Mouse (Mus musculus) hindbrain, embryonic 13.5 days (tissue): Measurements from ENCODE around the gene Rhbg. TPM values are rescaled to one million over a fixed set of nuclear protein-coding genes. Genes with fewer than 3 reads are reported as not detected.

ENCODE experiments used
- ATAC-seq: fragments of 200-750 bp; cut with Nextera tagmentation; 2 replicates; pipeline ENCODE4 v1.8.0; 2017; ENCODE audit warnings: moderate TSS enrichment; ENCODE audit not compliant: low FRiP score
- H3K27ac ChIP-seq: fragments of 300-500 bp; sonication (generic); 2 replicates; pipeline ENCODE4 v1.5.1; 2015; ENCODE audit warnings: inconsistent platforms, mild to moderate bottlenecking, moderate library complexity
- H3K27me3 ChIP-seq: fragments of 300-500 bp; sonication (generic); 2 replicates; pipeline ENCODE4 v1.6.1; 2015; ENCODE audit warnings: mild to moderate bottlenecking, inconsistent platforms
- H3K36me3 ChIP-seq: fragments of 300-500 bp; sonication (generic); 2 replicates; pipeline ENCODE4 v1.6.1; 2015; ENCODE audit warnings: mild to moderate bottlenecking, inconsistent platforms
- H3K4me1 ChIP-seq: fragments of 300-500 bp; sonication (generic); replicated peaks from 2 replicates; pipeline ENCODE4 v1.6.1; 2015; ENCODE audit warnings: inconsistent platforms
- H3K4me2 ChIP-seq: fragments of 300-500 bp; sonication (generic); 2 replicates; pipeline ENCODE4 v1.6.1; 2015; ENCODE audit warnings: inconsistent platforms, mild to moderate bottlenecking, moderate library complexity
- H3K4me3 ChIP-seq: fragments of 300-500 bp; sonication (generic); 2 replicates; pipeline ENCODE4 v1.5.1; 2015; ENCODE audit warnings: mild to moderate bottlenecking, inconsistent platforms
- H3K9ac ChIP-seq: fragments of 300-500 bp; sonication (generic); 2 replicates; pipeline ENCODE4 v1.6.1; 2015; ENCODE audit warnings: mild to moderate bottlenecking, inconsistent platforms
- H3K9me3 ChIP-seq: fragments of 300-500 bp; sonication (generic); 2 replicates; pipeline ENCODE4 v1.6.1; 2016; ENCODE audit warnings: inconsistent platforms
- WGBS: fragments of 180-500 bp; shearing (Covaris S2); methylation state at CpG from one replicate; pipeline ENCODE4 v1.1.7; 2015; 5-methylcytosine and 5-hydroxymethylcytosine counted together
- polyA plus RNA-seq: library from polyadenylated mRNA; unstranded; fragments of >200 nt; fragmentation: Nextera tagmentation; extraction: Ambion mirVana; gene quantifications from 2 replicates; pipeline ENCODE4 v1.2.1, GENCODE M21; 2015

Rhbg gene
- polyA plus RNA-seq, 1 experiment from 2014 or later: 0.32 TPM

GRCm38 (mm10) chr3:88234041-88234440 lies 20.5 kb downstream of the Rhbg start:
- H3K27ac ChIP-seq: peak overlapping the region; percentile 99
- H3K27me3 ChIP-seq: peaks cover 6% of the 10 kb centered on the region; the same call in 1 of the 2 replicates
- H3K9me3 ChIP-seq: no peaks in the 10 kb centered on the region
- H3K4me2 ChIP-seq: no peak overlapping the region
- 45% methylated on average over 8 of the region's 8 CpGs for WGBS
- H3K4me1 ChIP-seq: peaks cover 87% of the 10 kb centered on the region
- H3K9ac ChIP-seq: no peak overlapping the region
- ATAC-seq: no peak
- no peak overlapping the region for H3K4me3 ChIP-seq
- H3K36me3 ChIP-seq: peaks cover 14% of the 10 kb centered on the region

GRCm38 (mm10) chr3:88232851-88233649 lies 21.5 kb downstream of the Rhbg start:
- H3K4me1 ChIP-seq: peaks cover 87% of the 10 kb centered on the region
- 23% methylated on average over 7 of the region's 7 CpGs for WGBS
- no peak for ATAC-seq

DNA sequence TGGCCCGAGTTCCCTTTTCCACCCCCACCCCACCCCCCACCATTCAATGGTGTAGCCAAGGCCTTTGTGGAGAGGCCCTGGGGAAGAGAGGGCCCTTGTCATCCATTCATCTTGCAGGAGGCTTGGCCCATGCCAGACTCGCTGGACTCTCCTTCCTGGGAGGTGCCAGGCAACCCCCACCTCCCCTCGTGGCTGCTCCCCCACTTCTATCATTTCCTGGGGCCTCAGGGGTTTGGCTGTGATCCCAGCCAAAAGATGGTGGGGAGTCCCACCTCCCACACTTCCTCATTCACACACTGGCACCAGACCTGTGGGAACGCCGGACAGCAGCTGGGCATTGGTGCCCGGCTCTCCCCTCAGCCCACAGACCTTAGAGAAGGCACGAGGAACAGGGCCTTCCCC lies 22.2 kb downstream of the Rhbg start:
- Histone ChIP-seq H3K9me3 (no peaks in the 10 kb centered on the region), H3K9ac (no peak overlapping the region)
- 31% methylated on average over 7 of the region's 7 CpGs for WGBS

More at GRCm38 (mm10) chr3:88232851-88233649, 21.5 kb downstream of the Rhbg start:
- no peak overlapping the region for H3K9ac ChIP-seq
- no peak overlapping the region for H3K4me3 ChIP-seq
- H3K4me2 ChIP-seq: no peak overlapping the region
- H3K36me3 ChIP-seq: peaks cover 22% of the 10 kb centered on the region
- H3K27ac ChIP-seq: peak overlapping the region; percentile 99
- H3K27me3 ChIP-seq: no peaks in the 10 kb centered on the region
- no peaks in the 10 kb centered on the region for H3K9me3 ChIP-seq

GRCm38 (mm10) chr3:88231061-88231641 lies 23.4 kb downstream of the Rhbg start:
- Histone ChIP-seq H3K27ac (peak overlapping the region; percentile 99), H3K36me3 (peaks cover 39% of the 10 kb centered on the region), H3K27me3 (no peaks in the 10 kb centered on the region), H3K4me2 (no peak overlapping the region), H3K9me3 (no peaks in the 10 kb centered on the region), H3K9ac (peak overlapping the region; percentile 66), H3K4me3 (no peak overlapping the region), H3K4me1 (peaks cover 86% of the 10 kb centered on the region)
- ATAC-seq: peak; percentile 77
- 18% methylated on average over 1 of the region's 1 CpGs for WGBS

More for the DNA sequence above, 22.2 kb downstream of the Rhbg start:
- peaks cover 87% of the 10 kb centered on the region for H3K4me1 ChIP-seq
- no peak overlapping the region for H3K4me3 ChIP-seq
- no peak overlapping the region for H3K4me2 ChIP-seq
- peak overlapping the region; percentile 99 for H3K27ac ChIP-seq
- H3K27me3 ChIP-seq: no peaks in the 10 kb centered on the region
- peaks cover 29% of the 10 kb centered on the region for H3K36me3 ChIP-seq
- ATAC-seq: peak; percentile 66

- peak overlapping the region; percentile 99 for H3K27ac ChIP-seq
- H3K36me3 ChIP-seq: peaks cover 45% of the 10 kb centered on the region
- WGBS: 24% methylated on average over 17 of the region's 17 CpGs
- H3K9ac ChIP-seq: peak overlapping the region; percentile 66
- H3K9me3 ChIP-seq: no peaks in the 10 kb centered on the region
- peak; percentile 2; the same call in 1 of the 2 replicates for ATAC-seq
- no peak overlapping the region for H3K4me2 ChIP-seq
- H3K27me3 ChIP-seq: no peaks in the 10 kb centered on the region
- no peak overlapping the region for H3K4me3 ChIP-seq
- peaks cover 88% of the 10 kb centered on the region for H3K4me1 ChIP-seq
Measured at GRCm38 (mm10) chr3:88230262-88231047, 24.1 kb downstream of the Rhbg start.

- Histone ChIP-seq H3K4me1 (peaks cover 98% of the 10 kb centered on the region), H3K9me3 (no peaks in the 10 kb centered on the region), H3K27ac (peak overlapping the region; percentile 99), H3K4me3 (no peak overlapping the region), H3K27me3 (no peaks in the 10 kb centered on the region), H3K36me3 (peaks cover 55% of the 10 kb centered on the region), H3K4me2 (no peak overlapping the region), H3K9ac (peak overlapping the region; percentile 66; the same call in 1 of the 2 replicates)
- no peak for ATAC-seq
- WGBS: 61% methylated on average over 6 of the region's 6 CpGs
Measured at GRCm38 (mm10) chr3:88229526-88229925, 25.0 kb downstream of the Rhbg start.

GRCm38 (mm10) chr3:88228906-88229305 lies 25.6 kb downstream of the Rhbg start:
- peak overlapping the region; percentile 99 for H3K27ac ChIP-seq
- 44% methylated on average over 4 of the region's 4 CpGs for WGBS
- peak overlapping the region; percentile 23 for H3K4me2 ChIP-seq
- H3K4me1 ChIP-seq: peaks cover 99% of the 10 kb centered on the region
- 0 out of 2 replicates have a peak overlapping the region, but pooled peaks have one; percentile 0 for H3K4me3 ChIP-seq
- peaks cover 61% of the 10 kb centered on the region for H3K36me3 ChIP-seq
- H3K9me3 ChIP-seq: no peaks in the 10 kb centered on the region
- H3K27me3 ChIP-seq: no peaks in the 10 kb centered on the region
- peak overlapping the region; percentile 65 for H3K9ac ChIP-seq
- no peak for ATAC-seq

DNA sequence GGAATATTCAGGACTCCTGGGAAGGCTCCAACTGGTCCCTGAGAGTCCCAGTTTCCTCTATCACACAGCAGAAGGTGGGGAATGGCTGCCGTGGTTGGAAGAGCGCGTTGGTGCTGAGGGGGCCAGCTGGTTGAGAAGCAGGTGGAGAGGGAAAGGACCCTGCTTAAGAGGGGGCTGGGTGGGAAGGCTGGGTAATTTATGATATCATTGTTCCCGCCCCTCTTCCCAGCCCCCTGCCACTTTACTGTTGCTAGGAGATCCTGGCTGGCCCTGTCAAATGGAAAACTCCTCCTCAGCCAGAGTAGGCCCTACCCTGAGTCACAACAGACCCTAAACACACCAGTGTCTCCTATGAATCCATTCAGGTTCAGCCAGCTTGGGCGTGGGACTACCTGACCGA lies 26.5 kb downstream of the Rhbg start:
- Histone ChIP-seq H3K36me3 (peaks cover 70% of the 10 kb centered on the region), H3K4me3 (0 out of 2 replicates have a peak overlapping the region, but pooled peaks have one; percentile 0), H3K4me2 (peak overlapping the region; percentile 23; the same call in 1 of the 2 replicates), H3K4me1 (peaks cover 99% of the 10 kb centered on the region), H3K27ac (peak overlapping the region; percentile 99), H3K9ac (peak overlapping the region; percentile 65), H3K27me3 (no peaks in the 10 kb centered on the region), H3K9me3 (no peaks in the 10 kb centered on the region)
- WGBS: 32% methylated on average over 6 of the region's 6 CpGs
- peak; percentile 5; the same call in 1 of the 2 replicates for ATAC-seq

DNA sequence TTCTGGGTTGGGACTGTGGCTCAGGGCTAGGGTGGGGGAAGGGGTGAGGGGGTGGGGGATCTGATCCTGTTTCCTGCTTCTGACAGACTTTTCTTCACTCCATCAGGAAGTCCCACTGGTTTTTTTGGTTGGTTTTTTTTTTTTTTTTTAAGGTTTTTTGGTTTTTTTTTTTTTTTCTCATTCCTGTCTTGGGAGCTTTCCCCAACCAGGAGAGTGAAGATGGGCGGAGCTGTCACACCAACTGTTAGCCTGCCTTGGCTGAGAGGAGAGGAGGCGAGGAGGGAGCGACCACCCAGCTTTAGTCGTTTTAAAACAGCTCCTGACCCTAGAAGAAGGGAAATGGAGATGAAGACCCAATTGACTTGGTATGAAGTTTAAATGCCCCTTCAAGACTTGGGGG lies 27.2 kb downstream of the Rhbg start:
- no peak for ATAC-seq
- no peaks in the 10 kb centered on the region for H3K9me3 ChIP-seq
- H3K9ac ChIP-seq: peak overlapping the region; percentile 56; the same call in 1 of the 2 replicates
- 34% methylated on average over 4 of the region's 4 CpGs for WGBS
- H3K27ac ChIP-seq: peak overlapping the region; percentile 99
- H3K4me2 ChIP-seq: no peak overlapping the region
- H3K27me3 ChIP-seq: no peaks in the 10 kb centered on the region
- H3K36me3 ChIP-seq: peaks cover 74% of the 10 kb centered on the region
- H3K4me3 ChIP-seq: no peak overlapping the region
- peaks cover 99% of the 10 kb centered on the region for H3K4me1 ChIP-seq

GRCm38 (mm10) chr3:88226101-88226845 lies 28.2 kb downstream of the Rhbg start:
- ATAC-seq: no peak
- 48% methylated on average over 10 of the region's 10 CpGs for WGBS
- Histone ChIP-seq H3K9me3 (no peaks in the 10 kb centered on the region), H3K27me3 (no peaks in the 10 kb centered on the region), H3K4me2 (0 out of 2 replicates have a peak overlapping the region, but pooled peaks have one; percentile 15), H3K4me1 (peaks cover 99% of the 10 kb centered on the region), H3K27ac (peak overlapping the region; percentile 99), H3K9ac (peak overlapping the region; percentile 43; the same call in 1 of the 2 replicates), H3K4me3 (no peak overlapping the region), H3K36me3 (peaks cover 77% of the 10 kb centered on the region)

- Histone ChIP-seq H3K36me3 (peaks cover 79% of the 10 kb centered on the region), H3K4me3 (no peak overlapping the region), H3K9me3 (no peaks in the 10 kb centered on the region), H3K27ac (peak overlapping the region; percentile 99), H3K4me2 (0 out of 2 replicates have a peak overlapping the region, but pooled peaks have one; percentile 4), H3K27me3 (peaks cover 11% of the 10 kb centered on the region; the same call in 1 of the 2 replicates), H3K9ac (peak overlapping the region; percentile 80), H3K4me1 (peaks cover 99% of the 10 kb centered on the region)
- 64% methylated on average over 2 of the region's 2 CpGs for WGBS
- no peak for ATAC-seq
Measured at GRCm38 (mm10) chr3:88224929-88225328, 29.6 kb downstream of the Rhbg start.
